Mouse (Mus musculus) E14TG2a.4 (cell line): Measurements from ENCODE around the gene Rbm31y.
"Not testable (repeated sequence)": the region's sequence is repeated elsewhere in the genome, so short reads cannot be mapped to it uniquely, and the experiment has no call there.

ENCODE experiments used
- H3K27me3 ChIP-seq: 2 replicates; pipeline ENCODE4 v1.6.1; 2014; ENCODE audit warnings: low read length, control low read depth; ENCODE audit not compliant: insufficient read depth
- H3K36me3 ChIP-seq: 2 replicates; pipeline ENCODE4 v1.6.1; 2014; ENCODE audit warnings: low read length, control low read depth; ENCODE audit not compliant: insufficient read depth
- H3K4me1 ChIP-seq: replicated peaks from 2 replicates; pipeline ENCODE4 v1.6.1; 2014; ENCODE audit warnings: low read depth, low read length, control low read depth
- H3K4me3 ChIP-seq: replicated peaks from 2 replicates; pipeline ENCODE4 v1.5.1; 2014; ENCODE audit warnings: mild to moderate bottlenecking, low read length
- H3K9me3 ChIP-seq: 2 replicates; pipeline ENCODE4 v1.6.1; 2014; ENCODE audit warnings: low read length, control low read depth

Gene Rbm31y

DNA sequence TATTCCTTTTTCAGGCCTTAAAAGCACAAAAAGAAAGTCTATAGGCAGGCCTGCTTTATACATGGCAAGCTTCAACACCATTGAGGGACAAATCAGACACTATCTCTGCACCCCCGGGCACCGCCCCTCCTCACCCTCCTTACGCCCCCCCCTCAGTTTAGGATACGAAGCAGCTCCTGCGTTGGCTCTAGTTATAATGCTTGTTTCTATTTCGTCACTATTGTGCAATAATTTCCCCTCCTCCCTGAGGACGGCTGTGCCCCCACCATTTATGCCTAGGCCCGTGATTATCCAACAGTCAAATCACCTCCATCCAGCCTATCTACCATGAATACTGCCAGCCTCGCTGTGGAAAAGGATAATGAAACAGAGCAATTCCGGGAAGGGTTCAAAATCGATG lies at the start of gene Rbm31y:
Rbm31y (plus strand) TSS at position 301 of the 400 bp plus-strand sequence.
- not testable (repeated sequence) for H3K9me3 ChIP-seq, H3K4me1 ChIP-seq, H3K4me3 ChIP-seq, H3K27me3 ChIP-seq, H3K36me3 ChIP-seq
